9 mouse cellular contexts compared by ENCODE assay signal in genomic region chr3:116252255-116253040, GRCm38 (mm10). TPM values are rescaled to one million over a fixed set of nuclear protein-coding genes. Genes with fewer than 3 reads are reported as not detected.
DNase-seq lines count a peak whose midpoint lies in the region; ATAC-seq and TF ChIP-seq lines count a peak whose summit lies in the region.
"Had no signal": no experiment of that assay in that cellular context is flagged by ENCODE, and none has a peak within 500 bp of the region (broad histone marks: within the 10 kb centered on the region; RNA-seq: fewer than 3 reads in every experiment).

No protein-coding gene starts in this region.

- under 1% methylated on average over 46 of the region's 48 CpGs for WGBS in kidney, embryonic 14.5 days
- WGBS in forebrain, postnatal 0 days = 1% methylated on average over 48 of the region's 48 CpGs
- WGBS in hindbrain, embryonic 16.5 days = under 1% methylated on average over 45 of the region's 48 CpGs
- 1% methylated on average over 48 of the region's 48 CpGs for WGBS in liver, embryonic 14.5 days (ENCODE audit: insufficient replicate concordance)
- WGBS in neural tube, embryonic 14.5 days = 0% methylated on average over 47 of the region's 48 CpGs

- no peak for TF ChIP-seq EP300 in liver, embryonic 14.5 days (IDR thresholded peaks at IDR 0.05; ENCODE audit: low read depth)

- no peak; the same call in none of the 2 replicates for TF ChIP-seq CTCF in forebrain, postnatal 0 days (IDR thresholded peaks at IDR 0.05; ENCODE audit: low read depth)
- no peak for TF ChIP-seq CTCF in liver, embryonic 14.5 days (IDR thresholded peaks at IDR 0.05; ENCODE audit: low read depth)

- H3K36me3 ChIP-seq in kidney, embryonic 14.5 days (ENCODE audit: control insufficient read depth, insufficient read depth, low read length) = no peaks in the 10 kb centered on the region
- H3K36me3 ChIP-seq in forebrain, postnatal 0 days (ENCODE audit: insufficient read depth) = no peaks in the 10 kb centered on the region
- H3K36me3 ChIP-seq in hindbrain, embryonic 16.5 days (ENCODE audit: control insufficient read depth, insufficient read depth, low read length) = no peaks in the 10 kb centered on the region
- no peaks in the 10 kb centered on the region for H3K36me3 ChIP-seq in liver, embryonic 14.5 days (replicated peaks; ENCODE audit: control insufficient read depth, insufficient read depth, low read depth)
- no peaks in the 10 kb centered on the region for H3K36me3 ChIP-seq in neural tube, embryonic 14.5 days (ENCODE audit: control insufficient read depth, insufficient read depth, low read length)

- peak overlapping the region; percentile 98 for H3K4me2 ChIP-seq in kidney, embryonic 14.5 days (replicated peaks; ENCODE audit: low read depth, low read length)
- H3K4me2 ChIP-seq in forebrain, postnatal 0 days (ENCODE audit: low read depth) = peak overlapping the region; percentile 98
- H3K4me2 ChIP-seq in hindbrain, embryonic 16.5 days (ENCODE audit: low read length) = peak overlapping the region; percentile 99
- H3K4me2 ChIP-seq in liver, embryonic 14.5 days (ENCODE audit: low read depth) = peak overlapping the region; percentile 58
- H3K4me2 ChIP-seq in neural tube, embryonic 14.5 days (ENCODE audit: low read depth, low read length) = peak overlapping the region; percentile 99

- no peak overlapping the region for H3K27ac ChIP-seq in kidney, embryonic 14.5 days (ENCODE audit: low read depth, low read length)
- peak overlapping the region; percentile 83 for H3K27ac ChIP-seq in forebrain, postnatal 0 days (ENCODE audit: low read depth, low read length)
- peak overlapping the region; percentile 72 for H3K27ac ChIP-seq in hindbrain, embryonic 16.5 days (ENCODE audit: low read depth, low read length)
- H3K27ac ChIP-seq in liver, embryonic 14.5 days = no peak overlapping the region
- H3K27ac ChIP-seq in neural tube, embryonic 14.5 days (ENCODE audit: low read depth, low read length) = no peak overlapping the region

- peak overlapping the region; percentile 48; the same call in 1 of the 2 replicates for H3K9ac ChIP-seq in kidney, embryonic 14.5 days (ENCODE audit: low read depth, low read length)
- peak overlapping the region; percentile 67 for H3K9ac ChIP-seq in forebrain, postnatal 0 days
- H3K9ac ChIP-seq in hindbrain, embryonic 16.5 days (ENCODE audit: low read depth, low read length) = peak overlapping the region; percentile 76
- no peak overlapping the region for H3K9ac ChIP-seq in liver, embryonic 14.5 days (replicated peaks)
- peak overlapping the region; percentile 62 for H3K9ac ChIP-seq in neural tube, embryonic 14.5 days (replicated peaks; ENCODE audit: low read depth, low read length)

- no peak for DNase-seq in kidney, postnatal 14 days
- DNase-seq in adrenal gland, postnatal 36 days = peak; percentile 5 to 23
- DNase-seq in forebrain, postnatal 0 days = peak; percentile 74
- no peak for DNase-seq in liver, embryonic 14.5 days (ENCODE audit: low read depth in 3 of 3, low spot score in 3 of 3)

- H3K27me3 ChIP-seq in kidney, embryonic 14.5 days (ENCODE audit: control insufficient read depth, insufficient read depth, low read length) = peaks cover 43% of the 10 kb centered on the region
- no peaks in the 10 kb centered on the region for H3K27me3 ChIP-seq in forebrain, postnatal 0 days (ENCODE audit: insufficient read depth, low read length)
- peaks cover 4% of the 10 kb centered on the region; the same call in 1 of the 2 replicates for H3K27me3 ChIP-seq in hindbrain, embryonic 16.5 days (replicated peaks; ENCODE audit: control insufficient read depth, insufficient read depth, low read length)
- H3K27me3 ChIP-seq in liver, embryonic 14.5 days (ENCODE audit: control insufficient read depth, insufficient read depth, low read length) = peaks cover 35% of the 10 kb centered on the region
- peaks cover 7% of the 10 kb centered on the region for H3K27me3 ChIP-seq in neural tube, embryonic 14.5 days (ENCODE audit: control insufficient read depth, insufficient read depth, low read length)

- peak; percentile 61 for ATAC-seq in kidney, embryonic 14.5 days (ENCODE audit: low FRiP score, low TSS enrichment)
- ATAC-seq in forebrain, postnatal 0 days = peak; percentile 73
- peak; percentile 48 for ATAC-seq in hindbrain, embryonic 16.5 days
- ATAC-seq in liver, embryonic 14.5 days (ENCODE audit: insufficient read depth) = no peak
- ATAC-seq in neural tube, embryonic 14.5 days (ENCODE audit: low read depth) = peak; percentile 60
- no peak for ATAC-seq in activated CD4-positive, CD25-positive, alpha-beta regulatory T cell, adult 4 months

- peaks cover 22% of the 10 kb centered on the region; the same call in 1 of the 2 replicates for H3K4me1 ChIP-seq in kidney, embryonic 14.5 days (ENCODE audit: control insufficient read depth, insufficient read depth, low read length)
- H3K4me1 ChIP-seq in forebrain, postnatal 0 days (ENCODE audit: insufficient read depth) = no peaks in the 10 kb centered on the region
- H3K4me1 ChIP-seq in hindbrain, embryonic 16.5 days (ENCODE audit: control insufficient read depth, insufficient read depth, low read depth, low read length) = peaks cover 19% of the 10 kb centered on the region
- H3K4me1 ChIP-seq in liver, embryonic 14.5 days (replicated peaks; ENCODE audit: control insufficient read depth in 2 of 2, insufficient read depth in 2 of 2, low read length in 1 of 2) = no peaks in the 10 kb centered on the region
- peaks cover 18% of the 10 kb centered on the region; the same call in 1 of the 2 replicates for H3K4me1 ChIP-seq in neural tube, embryonic 14.5 days (ENCODE audit: control insufficient read depth, insufficient read depth, low read length)

- no peaks in the 10 kb centered on the region for H3K9me3 ChIP-seq in kidney, embryonic 14.5 days (ENCODE audit: control insufficient read depth, low read length)
- H3K9me3 ChIP-seq in forebrain, postnatal 0 days (ENCODE audit: low read length) = no peaks in the 10 kb centered on the region
- H3K9me3 ChIP-seq in hindbrain, embryonic 16.5 days (ENCODE audit: control insufficient read depth, low read length) = no peaks in the 10 kb centered on the region
- H3K9me3 ChIP-seq in liver, embryonic 14.5 days (ENCODE audit: control insufficient read depth, low read length) = no peaks in the 10 kb centered on the region
- no peaks in the 10 kb centered on the region for H3K9me3 ChIP-seq in neural tube, embryonic 14.5 days (ENCODE audit: control insufficient read depth, low read length)

- peak overlapping the region; percentile 58 for H3K4me3 ChIP-seq in kidney, embryonic 14.5 days (ENCODE audit: low read length)
- H3K4me3 ChIP-seq in forebrain, postnatal 0 days (ENCODE audit: low read depth, low read length) = peak overlapping the region; percentile 48
- peak overlapping the region; percentile 69 for H3K4me3 ChIP-seq in hindbrain, embryonic 16.5 days (ENCODE audit: low read length)
- peak overlapping the region; percentile 20 to 40; a peak in 3 of 4 replicates for H3K4me3 ChIP-seq in liver, embryonic 14.5 days (ENCODE audit: insufficient read depth in 1 of 2, low read depth in 2 of 2, low read length in 2 of 2)
- peak overlapping the region; percentile 56 for H3K4me3 ChIP-seq in neural tube, embryonic 14.5 days (ENCODE audit: low read depth, low read length)

RNA-seq across cellular contexts. Expression of gene Gpr88, which starts 0.9 kb away (rescaled TPM):
- polyA plus RNA-seq in kidney, embryonic 14.5 days (2014; fragmentation: Nextera tagmentation; extraction: Ambion mirVana) = 0.65 and 1.2 TPM in 2 replicates
- total RNA-seq in adrenal gland, postnatal 36 days (2021) = under 1 TPM; 0.26 to 0.63 TPM
- 33.6 and 54.7 TPM in 2 replicates for total RNA-seq in forebrain, postnatal 0 days (2014; rRNA removed)
- polyA plus RNA-seq in forebrain, postnatal 0 days (2015; fragmentation: Nextera tagmentation; extraction: Ambion mirVana) = 15.2 and 20.5 TPM in 2 replicates
- 4.7 and 6.9 TPM in 2 replicates for polyA plus RNA-seq in hindbrain, embryonic 16.5 days (2015; fragmentation: Nextera tagmentation; extraction: Ambion mirVana)
- polyA plus RNA-seq in liver, embryonic 14.5 days (2012; rRNA removed) = 0.06 and 0.08 TPM in 2 replicates
- 0.06 and 0.17 TPM in 2 replicates for polyA plus RNA-seq in liver, embryonic 14.5 days (2014; fragmentation: Nextera tagmentation; extraction: Ambion mirVana)
- 3.8 and 4.2 TPM in 2 replicates for polyA plus RNA-seq in neural tube, embryonic 14.5 days (2014; fragmentation: Nextera tagmentation; extraction: Ambion mirVana)
- not detected for polyA plus RNA-seq in activated CD4-positive, CD25-positive, alpha-beta regulatory T cell, adult 4 months (2017; shearing (Covaris generic))
- total RNA-seq: neutrophil, adult 5-6 weeks had no signal

Comparison
In these comparisons a context has a peak if more than half of its experiments do, and no peak if none do; other contexts are left out.
1. ATAC-seq: peak in kidney, embryonic 14.5 days (single experiment), forebrain, postnatal 0 days (single experiment), hindbrain, embryonic 16.5 days (single experiment) and neural tube, embryonic 14.5 days (single experiment); none in liver, embryonic 14.5 days (single experiment) and activated CD4-positive, CD25-positive, alpha-beta regulatory T cell, adult 4 months (single experiment).
2. H3K27ac ChIP-seq: peak in forebrain, postnatal 0 days (single experiment) and hindbrain, embryonic 16.5 days (single experiment); none in kidney, embryonic 14.5 days (single experiment), liver, embryonic 14.5 days (single experiment) and neural tube, embryonic 14.5 days (single experiment).
3. DNase-seq: peak in adrenal gland, postnatal 36 days (2 of 2) and forebrain, postnatal 0 days (single experiment); none in kidney, postnatal 14 days (single experiment) and liver, embryonic 14.5 days (0 of 3).
4. Peak in every context shown above with its lines, with median percentiles within 50 percentile points of each other: H3K4me2 ChIP-seq and H3K4me3 ChIP-seq.